Mouse (Mus musculus): ENCODE results near the gene Eef1g.
A peak's percentile ranks its signal among the peaks of the same experiment; 100 is the strongest.

The Eef1g gene

GRCm38 (mm10) chr19:8946929-8947328 lies 19.9 kb upstream of the Eef1g start:
- no peak for DNase-seq

GRCm38 (mm10) chr19:8950190-8950589 lies 16.7 kb upstream of the Eef1g start:
- DNase-seq = no peak

GRCm38 (mm10) chr19:8952241-8952640 lies 14.6 kb upstream of the Eef1g start:
- DNase-seq = no peak

- DNase-seq = peak; percentile 98
These were observed 13.5 kb upstream of the Eef1g start, which contains the start of gene Tut1 for GRCm38 (mm10) chr19:8953135-8954039. TSS of gene Tut1 (plus strand) at chr19:8953847.

- DNase-seq = no peak
These were observed 12.7 kb upstream of the Eef1g start for GRCm38 (mm10) chr19:8954171-8954570.

GRCm38 (mm10) chr19:8962256-8962655 lies 4.6 kb upstream of the Eef1g start:
- peak; percentile 67 for DNase-seq

- peak; percentile 24 for DNase-seq
These were observed 1.8 kb upstream of the Eef1g start for GRCm38 (mm10) chr19:8965075-8965474.

GRCm38 (mm10) chr19:8965771-8966170 lies 1.1 kb upstream of the Eef1g start:
- DNase-seq = peak; percentile 52

GRCm38 (mm10) chr19:8966198-8966589 lies 647 bp upstream of the Eef1g start:
- no peak for DNase-seq

GRCm38 (mm10) chr19:8967373-8967743 lies 517 bp downstream of the Eef1g start:
- DNase-seq = no peak

GRCm38 (mm10) chr19:8967893-8968292 lies 1.1 kb downstream of the Eef1g start:
- no peak for DNase-seq

GRCm38 (mm10) chr19:8972491-8972890 lies 5.7 kb downstream of the Eef1g start:
- peak; percentile 60 for DNase-seq

- DNase-seq = no peak
These were observed 7.8 kb downstream of the Eef1g start for GRCm38 (mm10) chr19:8974638-8975037.

- no peak for DNase-seq
These were observed 8.7 kb downstream of the Eef1g start for GRCm38 (mm10) chr19:8975491-8975890.

GRCm38 (mm10) chr19:8976535-8976934 lies 9.7 kb downstream of the Eef1g start:
- DNase-seq = peak; percentile 59

- DNase-seq = no peak
These were observed 13.9 kb downstream of the Eef1g start for GRCm38 (mm10) chr19:8980771-8981170.

- no peak for DNase-seq
These were observed 14.8 kb downstream of the Eef1g start for GRCm38 (mm10) chr19:8981450-8982168.

- DNase-seq = no peak
These were observed 15.7 kb downstream of the Eef1g start for GRCm38 (mm10) chr19:8982303-8983149.

- DNase-seq = no peak
These were observed 16.4 kb downstream of the Eef1g start for GRCm38 (mm10) chr19:8983150-8983650.

GRCm38 (mm10) chr19:8984255-8984868 lies 17.5 kb downstream of the Eef1g start:
- peak; percentile 52 for DNase-seq

GRCm38 (mm10) chr19:8985891-8986290 lies 19.1 kb downstream of the Eef1g start:
- DNase-seq = no peak

GRCm38 (mm10) chr19:8987816-8988215 lies 21.0 kb downstream of the Eef1g start:
- DNase-seq = no peak
